Mouse (Mus musculus) spleen, adult 18-20 months (tissue): ENCODE results near the gene Gm20605.
A peak's percentile ranks its signal among the peaks of the same experiment; 100 is the strongest.
"Not testable (repeated sequence)": the region's sequence is repeated elsewhere in the genome, so short reads cannot be mapped to it uniquely, and the experiment has no call there.

Experiments used
- DNase-seq, 2 experiments: peaks; one replicate each; pipeline ENCODE4 v3.0.0; 2022; ENCODE audit warnings: mixed read lengths in 2 of 2

The Gm20605 gene

GRCm38 (mm10) chr5:137613550-137613949, 15.4 kb upstream of the Gm20605 start, which contains the start of gene Pcolce:
Gene Pcolce, minus strand, starts transcription at chr5:137613784.
- DNase-seq = no peak

- not testable (repeated sequence) for DNase-seq
Observed at GRCm38 (mm10) chr5:137614921-137615320, 14.1 kb upstream of the Gm20605 start.

GRCm38 (mm10) chr5:137615347-137615746, 13.6 kb upstream of the Gm20605 start:
- DNase-seq = no peak

GRCm38 (mm10) chr5:137623937-137624530, 4.9 kb upstream of the Gm20605 start:
- no peak for DNase-seq

GRCm38 (mm10) chr5:137627991-137628390, 984 bp upstream of the Gm20605 start:
- DNase-seq = no peak

- DNase-seq = peak; percentile 79 to 81
Observed at GRCm38 (mm10) chr5:137629306-137629721, 339 bp downstream of the Gm20605 start.

GRCm38 (mm10) chr5:137629906-137630545, 1.1 kb downstream of the Gm20605 start:
- peak in 1 of 2 experiments; percentile 43 for DNase-seq

- DNase-seq = peak; percentile 33 to 39
Observed at GRCm38 (mm10) chr5:137630602-137631001, 1.6 kb downstream of the Gm20605 start.

- peak; percentile 67 to 77 for DNase-seq
Observed at GRCm38 (mm10) chr5:137631171-137631570, 2.2 kb downstream of the Gm20605 start.

GRCm38 (mm10) chr5:137631591-137631990, 2.6 kb downstream of the Gm20605 start:
- peak in 1 of 2 experiments; percentile 31 for DNase-seq

- DNase-seq = no peak
Observed at GRCm38 (mm10) chr5:137633397-137634084, 4.6 kb downstream of the Gm20605 start.

GRCm38 (mm10) chr5:137639472-137639871, 10.5 kb downstream of the Gm20605 start:
- no peak for DNase-seq

- DNase-seq = peak; percentile 29 to 30
Observed at GRCm38 (mm10) chr5:137641054-137641453, 12.1 kb downstream of the Gm20605 start, which contains the start of gene Sap25. Gene Sap25, plus strand, starts transcription at chr5:137641334.

- DNase-seq = no peak
Observed at GRCm38 (mm10) chr5:137642886-137643285, 13.9 kb downstream of the Gm20605 start.

- no peak for DNase-seq
Observed at GRCm38 (mm10) chr5:137644484-137644883, 15.5 kb downstream of the Gm20605 start.

- peak; percentile 51 to 65 for DNase-seq
Observed at GRCm38 (mm10) chr5:137645091-137645651, 16.2 kb downstream of the Gm20605 start.

GRCm38 (mm10) chr5:137645652-137646091, 16.7 kb downstream of the Gm20605 start, which contains the start of gene Irs3:
Gene Irs3, minus strand, starts transcription at chr5:137645714.
- no peak for DNase-seq

- no peak for DNase-seq
Observed at GRCm38 (mm10) chr5:137647827-137648601, 19.0 kb downstream of the Gm20605 start.

- no peak for DNase-seq
Observed at GRCm38 (mm10) chr5:137649251-137649650, 20.3 kb downstream of the Gm20605 start.

GRCm38 (mm10) chr5:137649669-137650571, 20.9 kb downstream of the Gm20605 start:
- no peak for DNase-seq

- peak in 1 of 2 experiments; percentile 64 for DNase-seq
Observed at GRCm38 (mm10) chr5:137652474-137652873, 23.5 kb downstream of the Gm20605 start.
